Comparison of ENCODE assay signal across 12 mouse cellular contexts in genomic region chr2:157540953-157541569, GRCm38 (mm10). TPM values are rescaled to one million over a fixed set of nuclear protein-coding genes. Genes with fewer than 3 reads are reported as not detected.
DNase-seq lines count a peak whose midpoint lies in the region; ATAC-seq lines count a peak whose summit lies in the region.
"Had no signal": no experiment of that assay in that cellular context is flagged by ENCODE, and none has a peak within 500 bp of the region (broad histone marks: within the 10 kb centered on the region; RNA-seq: fewer than 3 reads in every experiment).

No protein-coding gene starts in this region.

- peaks cover 8% of the 10 kb centered on the region for H3K36me3 ChIP-seq in hindbrain, embryonic 10.5 days
- peaks cover 13% of the 10 kb centered on the region for H3K36me3 ChIP-seq in limb, embryonic 13.5 days
- H3K36me3 ChIP-seq in neural tube, embryonic 15.5 days, result no peaks in the 10 kb centered on the region
- H3K36me3 ChIP-seq: liver, embryonic 13.5 days had no signal

- H3K4me1 ChIP-seq in hindbrain, embryonic 10.5 days (replicated peaks), result peaks cover 88% of the 10 kb centered on the region
- H3K4me1 ChIP-seq in limb, embryonic 13.5 days, result peaks cover 71% of the 10 kb centered on the region
- peaks cover 67% of the 10 kb centered on the region for H3K4me1 ChIP-seq in neural tube, embryonic 15.5 days

- DNase-seq in retina, embryonic 14.5 days (ENCODE audit: low spot score), result peak; percentile 34
- DNase-seq in retina, postnatal 1 day, result no peak
- no peak for DNase-seq in hindbrain, embryonic 10.5 days (ENCODE audit: low spot score)
- no peak for DNase-seq in lung, adult 18-20 months
- no peak for DNase-seq in gastrocnemius, postnatal 10 days
- DNase-seq: adrenal gland, postnatal 10 days; kidney, postnatal 14 days; liver, embryonic 13.5 days had no signal

- peak overlapping the region; percentile 25; the same call in 1 of the 2 replicates for H3K4me2 ChIP-seq in limb, embryonic 13.5 days (replicated peaks)
- 0 out of 2 replicates have a peak overlapping the region, but pooled peaks have one; percentile 13 for H3K4me2 ChIP-seq in neural tube, embryonic 15.5 days
- H3K4me2 ChIP-seq: heart, embryonic 13.5 days; liver, embryonic 13.5 days had no signal

- no peak overlapping the region for H3K9ac ChIP-seq in limb, embryonic 13.5 days
- H3K9ac ChIP-seq in neural tube, embryonic 15.5 days (replicated peaks), result no peak overlapping the region
- H3K9ac ChIP-seq: heart, embryonic 13.5 days; liver, embryonic 13.5 days had no signal

- no peak for ATAC-seq in limb, embryonic 13.5 days (ENCODE audit: low FRiP score, low read depth)
- ATAC-seq in neural tube, embryonic 15.5 days (ENCODE audit: low FRiP score), result no peak
- no peak for ATAC-seq in monocyte, adult 5-6 weeks (replicated peaks; ENCODE audit: insufficient number of reproducible peaks, low FRiP score, low TSS enrichment, poor library complexity, severe bottlenecking)

- H3K27ac ChIP-seq in hindbrain, embryonic 10.5 days, result peak overlapping the region; percentile 81
- H3K27ac ChIP-seq in limb, embryonic 13.5 days, result no peak overlapping the region
- peak overlapping the region; percentile 56; the same call in 1 of the 2 replicates for H3K27ac ChIP-seq in neural tube, embryonic 15.5 days (replicated peaks)
- H3K27ac ChIP-seq: heart, embryonic 13.5 days; liver, embryonic 13.5 days had no signal

- no peaks in the 10 kb centered on the region for H3K9me3 ChIP-seq in hindbrain, embryonic 10.5 days
- no peaks in the 10 kb centered on the region for H3K9me3 ChIP-seq in limb, embryonic 13.5 days
- no peaks in the 10 kb centered on the region for H3K9me3 ChIP-seq in neural tube, embryonic 15.5 days (replicated peaks)
- H3K9me3 ChIP-seq: heart, embryonic 13.5 days; liver, embryonic 13.5 days had no signal

- 0 out of 2 replicates have a peak overlapping the region, but pooled peaks have one; percentile 7 for H3K4me3 ChIP-seq in hindbrain, embryonic 10.5 days
- no peak overlapping the region for H3K4me3 ChIP-seq in limb, embryonic 13.5 days
- H3K4me3 ChIP-seq in neural tube, embryonic 15.5 days (replicated peaks), result no peak overlapping the region
- H3K4me3 ChIP-seq: heart, embryonic 13.5 days; liver, embryonic 13.5 days had no signal

- 43% methylated on average over 9 of the region's 9 CpGs for WGBS in hindbrain, embryonic 10.5 days
- 31% methylated on average over 9 of the region's 9 CpGs for WGBS in limb, embryonic 13.5 days
- 24% methylated on average over 9 of the region's 9 CpGs for WGBS in neural tube, embryonic 15.5 days

- H3K27me3 ChIP-seq in hindbrain, embryonic 10.5 days (ENCODE audit: insufficient read depth, poor library complexity, severe bottlenecking), result peaks cover 46% of the 10 kb centered on the region
- H3K27me3 ChIP-seq in limb, embryonic 13.5 days, result no peaks in the 10 kb centered on the region
- no peaks in the 10 kb centered on the region for H3K27me3 ChIP-seq in neural tube, embryonic 15.5 days (replicated peaks)
- H3K27me3 ChIP-seq: liver, embryonic 13.5 days had no signal

RNA-seq across cellular contexts. Expression of gene Nnat, which starts 18.8 kb away (rescaled TPM):
- polyA plus RNA-seq in hindbrain, embryonic 10.5 days (2016; fragmentation: Nextera tagmentation; extraction: Ambion mirVana), result 1,503 and 2,739 TPM in 2 replicates
- polyA plus RNA-seq in limb, embryonic 13.5 days (2015; fragmentation: Nextera tagmentation; extraction: Ambion mirVana), result 993 and 1,087 TPM in 2 replicates
- 3,438 and 4,597 TPM in 2 replicates for polyA plus RNA-seq in neural tube, embryonic 15.5 days (2015; fragmentation: Nextera tagmentation; extraction: Ambion mirVana)
- total RNA-seq in gastrocnemius, postnatal 10 days (2021), result 10 to 100 TPM; 11.3 to 14.3 TPM
- total RNA-seq in monocyte, adult 5-6 weeks (2017), result 0.85 to 2.6 TPM in 2 of 3 replicates, not detected in the other

RNA-seq across cellular contexts. Expression of gene Blcap, which starts 30.0 kb away (rescaled TPM):
- 78.4 and 100.0 TPM in 2 replicates for polyA plus RNA-seq in hindbrain, embryonic 10.5 days (2016; fragmentation: Nextera tagmentation; extraction: Ambion mirVana)
- polyA plus RNA-seq in limb, embryonic 13.5 days (2015; fragmentation: Nextera tagmentation; extraction: Ambion mirVana), result 71.0 and 71.6 TPM in 2 replicates
- 201 and 225 TPM in 2 replicates for polyA plus RNA-seq in neural tube, embryonic 15.5 days (2015; fragmentation: Nextera tagmentation; extraction: Ambion mirVana)
- 10 to 100 TPM; 25.9 to 34.6 TPM for total RNA-seq in gastrocnemius, postnatal 10 days (2021)
- 8.2 to 31.0 TPM (median 23.0 TPM) in 3 replicates for total RNA-seq in monocyte, adult 5-6 weeks (2017)
